Mouse (Mus musculus): ENCODE measurements around the gene Trim38. TPM values are rescaled to one million over a fixed set of nuclear protein-coding genes. Genes with fewer than 3 reads are reported as not detected.

Trim38 gene
- polyA plus RNA-seq, 1 experiment from 2014 or later, result 0.26 TPM

DNA sequence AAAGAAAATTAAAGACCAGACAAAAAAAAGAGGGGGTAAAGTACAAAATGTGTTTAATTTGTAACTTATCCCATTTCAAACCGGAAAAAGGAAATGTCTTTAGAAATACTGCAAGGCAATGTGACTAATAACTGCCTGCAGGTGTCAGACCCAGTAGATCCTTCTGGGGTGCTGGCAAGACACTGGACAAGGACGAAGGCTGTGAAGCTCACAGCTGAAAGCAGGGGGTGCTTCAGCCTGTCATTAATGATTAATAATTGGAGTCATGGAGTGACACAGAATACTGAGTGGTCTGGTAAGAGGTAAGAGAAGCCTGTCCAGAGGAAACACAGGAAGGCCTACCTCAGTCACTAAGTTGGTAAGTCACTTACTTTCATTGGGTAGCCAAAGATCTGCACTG is 69.6 kb downstream of the Trim38 start, which contains the start of gene Slc17a3:
Slc17a3 (plus strand) TSS at position 127 of the 400 bp plus-strand sequence.
- DNase-seq (ENCODE audit: low spot score), result no peak
- Histone ChIP-seq H3K27ac (replicated peaks) (no peak within 1 kb of the TSS), H3K36me3 (replicated peaks) (no peaks in the 10 kb centered on the region), H3K27me3 (replicated peaks; ENCODE audit: low read depth, poor library complexity, severe bottlenecking) (no peaks in the 10 kb centered on the region), H3K4me3 (no peak within 1 kb of the TSS), H3K4me1 (no peaks in the 10 kb centered on the region), H3K9me3 (no peaks in the 10 kb centered on the region)
- WGBS, result 88% methylated on average over 2 of the region's 2 CpGs

Small RNA genes within 50 kb of the gene (microRNA-seq; reads per million reads assigned to microRNA genes)
- gene Gm44314 (not detected), gene Gm44484 (not detected)

Other genes with a start within 250 kb of the Trim38 start
- 2.7 and 3.0 TPM in 2 replicates for gene Hist1h4h, start 238.9 kb upstream of the Trim38 start, polyA plus RNA-seq (2016; fragmentation: Nextera tagmentation; extraction: Ambion mirVana)
- gene Hist1h2af, start 236.0 kb upstream of the Trim38 start, polyA plus RNA-seq (2016; fragmentation: Nextera tagmentation; extraction: Ambion mirVana), result 4.8 and 5.5 TPM in 2 replicates
- 6.5 and 7.7 TPM in 2 replicates for gene Hist1h3g, start 234.5 kb upstream of the Trim38 start, polyA plus RNA-seq (2016; fragmentation: Nextera tagmentation; extraction: Ambion mirVana)
- gene Hist1h2bh, start 226.5 kb upstream of the Trim38 start, polyA plus RNA-seq (2016; fragmentation: Nextera tagmentation; extraction: Ambion mirVana), result 1.1 TPM in 2 replicates
- gene Hist1h3f, start 225.9 kb upstream of the Trim38 start, polyA plus RNA-seq (2016; fragmentation: Nextera tagmentation; extraction: Ambion mirVana), result 0.97 and 1.2 TPM in 2 replicates
- 1.00 and 1.2 TPM in 2 replicates for gene Hist1h4f, start 218.3 kb upstream of the Trim38 start, polyA plus RNA-seq (2016; fragmentation: Nextera tagmentation; extraction: Ambion mirVana)
- gene Hist1h1d, start 216.7 kb upstream of the Trim38 start, polyA plus RNA-seq (2016; fragmentation: Nextera tagmentation; extraction: Ambion mirVana), result 0.58 and 0.60 TPM in 2 replicates
- gene Hist1h3e, start 207.5 kb upstream of the Trim38 start, polyA plus RNA-seq (2016; fragmentation: Nextera tagmentation; extraction: Ambion mirVana), result 5.8 and 6.8 TPM in 2 replicates
- 96.8 and 97.7 TPM in 2 replicates for gene Hist1h2ae, start 198.7 kb upstream of the Trim38 start, polyA plus RNA-seq (2016; fragmentation: Nextera tagmentation; extraction: Ambion mirVana)
- gene Hist1h2bg, start 198.5 kb upstream of the Trim38 start, polyA plus RNA-seq (2016; fragmentation: Nextera tagmentation; extraction: Ambion mirVana), result 7.0 and 9.8 TPM in 2 replicates
- gene Hist1h2bf, start 195.7 kb upstream of the Trim38 start, polyA plus RNA-seq (2016; fragmentation: Nextera tagmentation; extraction: Ambion mirVana), result 4.0 and 4.8 TPM in 2 replicates
- 0.97 and 3.8 TPM in 2 replicates for gene Hist1h2ad, start 195.5 kb upstream of the Trim38 start, polyA plus RNA-seq (2016; fragmentation: Nextera tagmentation; extraction: Ambion mirVana)
- gene Hist1h3d, start 194.2 kb upstream of the Trim38 start, polyA plus RNA-seq (2016; fragmentation: Nextera tagmentation; extraction: Ambion mirVana), result 9.3 and 10.5 TPM in 2 replicates
- gene Hist1h4d, start 188.3 kb upstream of the Trim38 start, polyA plus RNA-seq (2016; fragmentation: Nextera tagmentation; extraction: Ambion mirVana), result 97.2 and 97.7 TPM in 2 replicates
- gene Hist1h2be, start 148.8 kb upstream of the Trim38 start, polyA plus RNA-seq (2016; fragmentation: Nextera tagmentation; extraction: Ambion mirVana), result 3.1 and 4.0 TPM in 2 replicates
- 18.4 and 19.5 TPM in 2 replicates for gene Hist1h1e, start 147.4 kb upstream of the Trim38 start, polyA plus RNA-seq (2016; fragmentation: Nextera tagmentation; extraction: Ambion mirVana)
- 0.91 and 1.3 TPM in 2 replicates for gene Hist1h2ac, start 86.0 kb upstream of the Trim38 start, polyA plus RNA-seq (2016; fragmentation: Nextera tagmentation; extraction: Ambion mirVana)
- gene Hist1h2bc, start 85.7 kb upstream of the Trim38 start, polyA plus RNA-seq (2016; fragmentation: Nextera tagmentation; extraction: Ambion mirVana), result 19.0 and 20.3 TPM in 2 replicates
- 0.28 TPM in 1 of 2 replicates, not detected in the other for gene Hist1h1t, start 74.1 kb upstream of the Trim38 start, polyA plus RNA-seq (2016; fragmentation: Nextera tagmentation; extraction: Ambion mirVana)
- 6.6 and 6.8 TPM in 2 replicates for gene Hist1h4c, start 71.5 kb upstream of the Trim38 start, polyA plus RNA-seq (2016; fragmentation: Nextera tagmentation; extraction: Ambion mirVana)
- 1.5 and 2.0 TPM in 2 replicates for gene Hfe, start 59.1 kb upstream of the Trim38 start, polyA plus RNA-seq (2016; fragmentation: Nextera tagmentation; extraction: Ambion mirVana)
- 9.1 and 9.2 TPM in 2 replicates for gene Hist1h1c, start 31.1 kb upstream of the Trim38 start, polyA plus RNA-seq (2016; fragmentation: Nextera tagmentation; extraction: Ambion mirVana)
- 8.6 and 10.0 TPM in 2 replicates for gene Hist1h3c, start 24.3 kb upstream of the Trim38 start, polyA plus RNA-seq (2016; fragmentation: Nextera tagmentation; extraction: Ambion mirVana)
- 1.9 and 2.9 TPM in 2 replicates for gene Hist1h2bb, start 23.2 kb upstream of the Trim38 start, polyA plus RNA-seq (2016; fragmentation: Nextera tagmentation; extraction: Ambion mirVana)
- 39.1 and 43.8 TPM in 2 replicates for gene Hist1h2ab, start 18.8 kb upstream of the Trim38 start, polyA plus RNA-seq (2016; fragmentation: Nextera tagmentation; extraction: Ambion mirVana)
- gene Hist1h3b, start 17.6 kb upstream of the Trim38 start, polyA plus RNA-seq (2016; fragmentation: Nextera tagmentation; extraction: Ambion mirVana), result 9.5 and 10.3 TPM in 2 replicates
- 2.8 and 7.1 TPM in 2 replicates for gene Hist1h4b, start 12.9 kb upstream of the Trim38 start, polyA plus RNA-seq (2016; fragmentation: Nextera tagmentation; extraction: Ambion mirVana)
- gene Hist1h4a, start 8.7 kb upstream of the Trim38 start, polyA plus RNA-seq (2016; fragmentation: Nextera tagmentation; extraction: Ambion mirVana), result 0.54 and 0.65 TPM in 2 replicates
- 4.7 and 5.0 TPM in 2 replicates for gene Hist1h3a, start 7.5 kb upstream of the Trim38 start, polyA plus RNA-seq (2016; fragmentation: Nextera tagmentation; extraction: Ambion mirVana)
- gene Hist1h1a, start 6.2 kb upstream of the Trim38 start, polyA plus RNA-seq (2016; fragmentation: Nextera tagmentation; extraction: Ambion mirVana), result 2.7 and 4.0 TPM in 2 replicates
- not detected in 2 replicates for gene Slc17a2, start 37.1 kb downstream of the Trim38 start, polyA plus RNA-seq (2016; fragmentation: Nextera tagmentation; extraction: Ambion mirVana)
- not detected in 2 replicates for gene Slc17a3, start 69.5 kb downstream of the Trim38 start, polyA plus RNA-seq (2016; fragmentation: Nextera tagmentation; extraction: Ambion mirVana)
- gene Slc17a1, start 97.8 kb downstream of the Trim38 start, polyA plus RNA-seq (2016; fragmentation: Nextera tagmentation; extraction: Ambion mirVana), result not detected in 2 replicates
- gene Slc17a4, start 145.1 kb downstream of the Trim38 start, polyA plus RNA-seq (2016; fragmentation: Nextera tagmentation; extraction: Ambion mirVana), result not detected in 2 replicates
- gene Hist1h2ba, start 164.2 kb downstream of the Trim38 start, polyA plus RNA-seq (2016; fragmentation: Nextera tagmentation; extraction: Ambion mirVana), result not detected in 2 replicates
- not detected in 2 replicates for gene Hist1h2aa, start 164.5 kb downstream of the Trim38 start, polyA plus RNA-seq (2016; fragmentation: Nextera tagmentation; extraction: Ambion mirVana)
- gene Scgn, start 221.3 kb downstream of the Trim38 start, polyA plus RNA-seq (2016; fragmentation: Nextera tagmentation; extraction: Ambion mirVana), result 0.14 and 0.31 TPM in 2 replicates